Mouse (Mus musculus): Measurements from ENCODE around the gene Bmp2. TPM values are rescaled to one million over a fixed set of nuclear protein-coding genes. Genes with fewer than 3 reads are reported as not detected.

The Bmp2 gene
- polyA plus RNA-seq, 1 experiment from 2014 or later = 11.2 TPM

GRCm38 (mm10) chr2:133553911-133554285 is 1.9 kb downstream of the Bmp2 start:
- peak overlapping the region; percentile 80 for H3K9ac ChIP-seq (ENCODE audit: low read depth, low read length)
- H3K27ac ChIP-seq (replicated peaks; ENCODE audit: low read depth, low read length) = 0 out of 2 replicates have a peak overlapping the region, but pooled peaks have one; percentile 29
- DNase-seq (ENCODE audit: low spot score) (no peak), ATAC-seq (ENCODE audit: low read depth) (no peak)
- no peaks in the 10 kb centered on the region for H3K4me1 ChIP-seq (ENCODE audit: control insufficient read depth, insufficient read depth, low read length)
- WGBS = 16% methylated on average over 9 of the region's 9 CpGs
- H3K27me3 ChIP-seq (replicated peaks; ENCODE audit: control insufficient read depth, insufficient read depth, low read length) = peaks cover 21% of the 10 kb centered on the region
- no peaks in the 10 kb centered on the region for H3K9me3 ChIP-seq (ENCODE audit: control insufficient read depth, low read length)
- peak overlapping the region; percentile 78 for H3K4me3 ChIP-seq (ENCODE audit: low read depth, low read length)
- H3K4me2 ChIP-seq (ENCODE audit: low read depth, low read length) = peak overlapping the region; percentile 83
- 0 out of 2 replicates have a peak, but pooled peaks cover 5% of the 10 kb centered on the region for H3K36me3 ChIP-seq (ENCODE audit: control insufficient read depth, insufficient read depth, low read length)

- Histone ChIP-seq H3K4me2 (ENCODE audit: low read depth, low read length) (peak overlapping the region; percentile 83), H3K4me3 (ENCODE audit: low read depth, low read length) (peak overlapping the region; percentile 78), H3K27me3 (replicated peaks; ENCODE audit: control insufficient read depth, insufficient read depth, low read length) (peaks cover 18% of the 10 kb centered on the region), H3K9ac (ENCODE audit: low read depth, low read length) (peak overlapping the region; percentile 80), H3K36me3 (ENCODE audit: control insufficient read depth, insufficient read depth, low read length) (0 out of 2 replicates have a peak, but pooled peaks cover 10% of the 10 kb centered on the region), H3K4me1 (ENCODE audit: control insufficient read depth, insufficient read depth, low read length) (no peaks in the 10 kb centered on the region), H3K27ac (replicated peaks; ENCODE audit: low read depth, low read length) (peak overlapping the region; percentile 29; the same call in 1 of the 2 replicates), H3K9me3 (ENCODE audit: control insufficient read depth, low read length) (no peaks in the 10 kb centered on the region)
- ATAC-seq (ENCODE audit: low read depth) (peak; percentile 60), DNase-seq (ENCODE audit: low spot score) (peak; percentile 85)
- 1% methylated on average over 19 of the region's 55 CpGs for WGBS
Measured at GRCm38 (mm10) chr2:133554286-133555021, 2.5 kb downstream of the Bmp2 start.

- peaks cover 21% of the 10 kb centered on the region for H3K4me1 ChIP-seq (ENCODE audit: control insufficient read depth, insufficient read depth, low read length)
- H3K4me2 ChIP-seq (ENCODE audit: low read depth, low read length) = no peak overlapping the region
- H3K4me3 ChIP-seq (ENCODE audit: low read depth, low read length) = no peak overlapping the region
- no peak for ATAC-seq (ENCODE audit: low read depth)
- H3K27ac ChIP-seq (replicated peaks; ENCODE audit: low read depth, low read length) = no peak overlapping the region
- H3K9me3 ChIP-seq (ENCODE audit: control insufficient read depth, low read length) = no peaks in the 10 kb centered on the region
- WGBS = 75% methylated on average over 10 of the region's 10 CpGs
- peaks cover 14% of the 10 kb centered on the region; the same call in 1 of the 2 replicates for H3K36me3 ChIP-seq (ENCODE audit: control insufficient read depth, insufficient read depth, low read length)
- H3K9ac ChIP-seq (ENCODE audit: low read depth, low read length) = no peak overlapping the region
- H3K27me3 ChIP-seq (replicated peaks; ENCODE audit: control insufficient read depth, insufficient read depth, low read length) = no peaks in the 10 kb centered on the region
- DNase-seq (ENCODE audit: low spot score) = no peak
Measured at GRCm38 (mm10) chr2:133564248-133564886, 12.4 kb downstream of the Bmp2 start.

- Histone ChIP-seq H3K4me2 (ENCODE audit: low read depth, low read length) (no peak overlapping the region), H3K9ac (ENCODE audit: low read depth, low read length) (no peak overlapping the region), H3K4me1 (ENCODE audit: control insufficient read depth, insufficient read depth, low read length) (peaks cover 21% of the 10 kb centered on the region), H3K27me3 (replicated peaks; ENCODE audit: control insufficient read depth, insufficient read depth, low read length) (no peaks in the 10 kb centered on the region), H3K4me3 (ENCODE audit: low read depth, low read length) (no peak overlapping the region), H3K27ac (replicated peaks; ENCODE audit: low read depth, low read length) (no peak overlapping the region), H3K9me3 (ENCODE audit: control insufficient read depth, low read length) (no peaks in the 10 kb centered on the region), H3K36me3 (ENCODE audit: control insufficient read depth, insufficient read depth, low read length) (peaks cover 14% of the 10 kb centered on the region; the same call in 1 of the 2 replicates)
- 60% methylated on average over 2 of the region's 5 CpGs for WGBS
- DNase-seq (ENCODE audit: low spot score) (no peak), ATAC-seq (ENCODE audit: low read depth) (no peak)
Measured at GRCm38 (mm10) chr2:133565424-133565823, 13.5 kb downstream of the Bmp2 start.

- Histone ChIP-seq H3K4me2 (ENCODE audit: low read depth, low read length) (no peak overlapping the region), H3K4me3 (ENCODE audit: low read depth, low read length) (no peak overlapping the region), H3K4me1 (ENCODE audit: control insufficient read depth, insufficient read depth, low read length) (peaks cover 21% of the 10 kb centered on the region), H3K9ac (ENCODE audit: low read depth, low read length) (no peak overlapping the region), H3K27me3 (replicated peaks; ENCODE audit: control insufficient read depth, insufficient read depth, low read length) (no peaks in the 10 kb centered on the region), H3K36me3 (ENCODE audit: control insufficient read depth, insufficient read depth, low read length) (peaks cover 9% of the 10 kb centered on the region; the same call in 1 of the 2 replicates), H3K9me3 (ENCODE audit: control insufficient read depth, low read length) (no peaks in the 10 kb centered on the region), H3K27ac (replicated peaks; ENCODE audit: low read depth, low read length) (0 out of 2 replicates have a peak overlapping the region, but pooled peaks have one; percentile 5)
- peak; percentile 80 for DNase-seq (ENCODE audit: low spot score)
- no peak for ATAC-seq (ENCODE audit: low read depth)
- 43% methylated on average over 14 of the region's 14 CpGs for WGBS
Measured at GRCm38 (mm10) chr2:133565995-133566710, 14.2 kb downstream of the Bmp2 start.

GRCm38 (mm10) chr2:133591562-133592255 is 39.8 kb downstream of the Bmp2 start:
- H3K27me3 ChIP-seq (replicated peaks; ENCODE audit: control insufficient read depth, insufficient read depth, low read length) = no peaks in the 10 kb centered on the region
- 0 out of 2 replicates have a peak, but pooled peaks have one; percentile 53 for ATAC-seq (ENCODE audit: low read depth)

More at GRCm38 (mm10) chr2:133591562-133592255, 39.8 kb downstream of the Bmp2 start:
- H3K4me3 ChIP-seq (ENCODE audit: low read depth, low read length) = no peak overlapping the region
- no peaks in the 10 kb centered on the region; the same call in 1 of the 2 replicates for H3K4me1 ChIP-seq (ENCODE audit: control insufficient read depth, insufficient read depth, low read length)
- 49% methylated on average over 12 of the region's 12 CpGs for WGBS
- H3K4me2 ChIP-seq (ENCODE audit: low read depth, low read length) = no peak overlapping the region
- no peak overlapping the region for H3K27ac ChIP-seq (replicated peaks; ENCODE audit: low read depth, low read length)
- no peak overlapping the region for H3K9ac ChIP-seq (ENCODE audit: low read depth, low read length)
- no peaks in the 10 kb centered on the region for H3K9me3 ChIP-seq (ENCODE audit: control insufficient read depth, low read length)
- no peaks in the 10 kb centered on the region for H3K36me3 ChIP-seq (ENCODE audit: control insufficient read depth, insufficient read depth, low read length)
- no peak for DNase-seq (ENCODE audit: low spot score)
